Mouse (Mus musculus) MEL (cell line): Measurements from ENCODE around the gene Caml. TPM values are rescaled to one million over a fixed set of nuclear protein-coding genes. Genes with fewer than 3 reads are reported as not detected.

Experiments
- DNase-seq: peaks from one replicate; pipeline ENCODE4 v3.0.0; 2011; ENCODE audit warnings: low read depth, low spot score
- H3K27ac ChIP-seq: 2 replicates; pipeline ENCODE4 v1.5.1; 2012; ENCODE audit warnings: low read depth, mild to moderate bottlenecking, control low read depth, low read length, moderate library complexity; ENCODE audit not compliant: control insufficient read depth
- H3K27me3 ChIP-seq, 2 experiments: fragments of 150-350 bp in 1 of 2; sonication (generic) in 1 of 2; 2 replicates each; pipeline ENCODE4 v1.6.1; 2012; ENCODE audit warnings: low read length in 2 of 2, mild to moderate bottlenecking in 2 of 2, improper control_type of control experiment in 1 of 2, moderate library complexity in 1 of 2; ENCODE audit not compliant: insufficient read depth in 2 of 2, control insufficient read depth in 1 of 2
- H3K36me3 ChIP-seq, 2 experiments: 2 replicates each; pipeline ENCODE4 v1.6.1; 2012 to 2014; ENCODE audit warnings: low read length in 2 of 2, improper control_type of control experiment in 1 of 2, inconsistent platforms in 1 of 2, mild to moderate bottlenecking in 1 of 2; ENCODE audit not compliant: insufficient read depth in 2 of 2, control insufficient read depth in 1 of 2
- H3K4me1 ChIP-seq, 2 experiments: fragments of 150-350 bp in 1 of 2; sonication (generic) in 1 of 2; 2 replicates each; pipeline ENCODE4 v1.6.1; 2012; ENCODE audit warnings: low read length in 2 of 2, improper control_type of control experiment in 1 of 2, mild to moderate bottlenecking in 1 of 2; ENCODE audit not compliant: insufficient read depth in 2 of 2, control insufficient read depth in 1 of 2
- H3K4me3 ChIP-seq, 2 experiments: fragments of 150-350 bp in 1 of 2; sonication (generic) in 1 of 2; 2 replicates each; pipeline ENCODE4 v1.5.1; 2012; ENCODE audit warnings: low read depth in 2 of 2, low read length in 2 of 2, mild to moderate bottlenecking in 2 of 2, moderate library complexity in 2 of 2, control low read depth in 1 of 2, improper control_type of control experiment in 1 of 2; ENCODE audit not compliant: control insufficient read depth in 1 of 2, insufficient read depth in 1 of 2
- H3K79me2 ChIP-seq: 2 replicates; pipeline ENCODE4 v1.6.1; 2012; ENCODE audit warnings: mild to moderate bottlenecking, low read length, moderate library complexity; ENCODE audit not compliant: control insufficient read depth, poor library complexity, insufficient read depth
- H3K9ac ChIP-seq: 2 replicates; pipeline ENCODE4 v1.6.1; 2012; ENCODE audit warnings: low read depth, mild to moderate bottlenecking, control low read depth, low read length, moderate library complexity; ENCODE audit not compliant: control insufficient read depth, poor library complexity, severe bottlenecking
- H3K9me3 ChIP-seq: fragments of 150-350 bp; sonication (generic); replicated peaks from 2 replicates; pipeline ENCODE4 v1.6.1; 2012; ENCODE audit warnings: mild to moderate bottlenecking, low read length, improper control_type of control experiment, moderate library complexity; ENCODE audit not compliant: insufficient read depth
- EP300 ChIP-seq, 2 experiments: IDR thresholded peaks; 2 replicates each; pipeline ENCODE4 v1.6.1; 2011; ENCODE audit warnings: improper control_type of control experiment in 2 of 2, low read length in 2 of 2, low read depth in 1 of 2, mild to moderate bottlenecking in 1 of 2
- ETS1 ChIP-seq: IDR thresholded peaks from 2 replicates; pipeline ENCODE4 v1.6.1; 2012; ENCODE audit warnings: low read depth, mild to moderate bottlenecking, inconsistent platforms, low read length, improper control_type of control experiment, moderate library complexity
- MAFK ChIP-seq: IDR thresholded peaks from 2 replicates; pipeline ENCODE4 v1.6.1; 2011; ENCODE audit warnings: low read depth, mild to moderate bottlenecking, low read length, improper control_type of control experiment, borderline replicate concordance
- MAZ ChIP-seq: IDR thresholded peaks from 2 replicates; pipeline ENCODE4 v1.6.1; 2012; ENCODE audit warnings: low read depth, mild to moderate bottlenecking, inconsistent platforms, low read length, improper control_type of control experiment
- MEF2A ChIP-seq: IDR thresholded peaks from 2 replicates; pipeline ENCODE4 v1.6.1; 2014; ENCODE audit warnings: low read depth, mild to moderate bottlenecking, inconsistent platforms, low read length, improper control_type of control experiment; ENCODE audit not compliant: poor library complexity, insufficient replicate concordance, severe bottlenecking; ENCODE audit errors: extremely low read depth
- MYC ChIP-seq: IDR thresholded peaks from 2 replicates; pipeline ENCODE4 v1.6.1; 2011; ENCODE audit warnings: low read depth, mild to moderate bottlenecking, low read length, improper control_type of control experiment, moderate library complexity
- POLR2A ChIP-seq, 2 experiments: IDR thresholded peaks; 2 replicates each; pipeline ENCODE4 v1.6.1; 2011 to 2012; ENCODE audit warnings: low read length in 2 of 2, mild to moderate bottlenecking in 2 of 2, control low read depth in 1 of 2, improper control_type of control experiment in 1 of 2, low read depth in 1 of 2, moderate library complexity in 1 of 2; ENCODE audit not compliant: control insufficient read depth in 1 of 2, insufficient read depth in 1 of 2, poor library complexity in 1 of 2
- RAD21 ChIP-seq: IDR thresholded peaks from 2 replicates; pipeline ENCODE4 v1.6.1; 2011; ENCODE audit warnings: mild to moderate bottlenecking, low read depth, low read length, improper control_type of control experiment
- RCOR1 ChIP-seq: IDR thresholded peaks from 2 replicates; pipeline ENCODE4 v1.6.1; 2012; ENCODE audit warnings: low read depth, mild to moderate bottlenecking, inconsistent platforms, low read length, improper control_type of control experiment
- SIN3A ChIP-seq: IDR thresholded peaks from 2 replicates; pipeline ENCODE4 v1.6.1; 2012; ENCODE audit warnings: low read length, improper control_type of control experiment, inconsistent platforms
- USF2 ChIP-seq, 2 experiments: IDR thresholded peaks; 2 replicates each; pipeline ENCODE4 v1.6.1; 2011 to 2012; ENCODE audit warnings: improper control_type of control experiment in 2 of 2, low read length in 2 of 2, borderline replicate concordance in 1 of 2, inconsistent platforms in 1 of 2, low read depth in 1 of 2, mild to moderate bottlenecking in 1 of 2; ENCODE audit not compliant: insufficient read depth in 1 of 2
- ZMIZ1 ChIP-seq: IDR thresholded peaks from 2 replicates; pipeline ENCODE4 v1.6.1; 2012; ENCODE audit warnings: low read depth, mild to moderate bottlenecking, inconsistent platforms, low read length, improper control_type of control experiment, moderate library complexity
- ZNF384 ChIP-seq: IDR thresholded peaks from 2 replicates; pipeline ENCODE4 v1.6.1; 2012; ENCODE audit warnings: low read depth, mild to moderate bottlenecking, inconsistent platforms, low read length, improper control_type of control experiment
- polyA plus RNA-seq, 2 experiments: library from polyadenylated mRNA; stranded (reverse) in 1 of 2; unstranded in 1 of 2; fragments of >175 nt in 1 of 2; fragments of >200 nt in 1 of 2; gene quantifications; 2 replicates each; pipeline versions ENCODE4 v1.2.1 to v1.2.4; 2012; ENCODE audit warnings: low replicate concordance in 2 of 2, low read depth in 1 of 2; ENCODE audit not compliant: insufficient read length in 2 of 2, insufficient read depth in 1 of 2, missing spikeins in 1 of 2
- total RNA-seq: library from RNA; depleted of rRNA; stranded (reverse); fragments of 300-350 nt; gene quantifications from 2 replicates; pipeline ENCODE4 v1.2.3, GENCODE M21; 2012

Caml gene
- total and polyA plus RNA-seq, 3 experiments, result 42.5 to 47.1 TPM; not detected in 1

DNA sequence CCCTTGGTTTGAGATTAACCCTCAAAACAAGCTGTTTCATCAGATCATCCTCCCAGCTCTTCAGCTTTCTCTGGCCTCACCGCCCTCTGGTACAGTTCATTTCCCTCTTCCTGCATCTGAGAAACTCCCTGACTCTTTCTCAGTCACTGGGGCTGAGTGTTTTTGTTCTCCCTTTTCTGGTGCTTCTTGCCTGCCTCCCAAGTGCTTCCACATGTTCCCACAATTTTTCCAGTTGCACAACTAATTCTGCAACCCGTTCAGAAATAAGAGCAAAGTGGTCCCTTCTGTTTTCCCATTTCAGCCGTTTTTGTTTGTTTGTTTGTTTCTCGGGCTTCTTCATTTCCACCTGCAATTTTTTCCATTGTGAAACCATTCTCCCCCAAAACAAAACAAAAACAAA lies 44.7 kb upstream of the Caml start:
- H3K9me3 ChIP-seq, result no peaks in the 10 kb centered on the region
- no peak overlapping the region for H3K27ac ChIP-seq
- no peak for TF ChIP-seq MAFK
- no peak for TF ChIP-seq EP300 (IDR thresholded peaks at IDR 0.05; ENCODE audit: low read depth in 1 of 2, low read length in 2 of 2)
- no peak for TF ChIP-seq RCOR1
- TF ChIP-seq SIN3A, result no peak
- TF ChIP-seq ZNF384, result no peak
- no peak for TF ChIP-seq MYC
- no peak for TF ChIP-seq USF2 (IDR thresholded peaks at IDR 0.05; ENCODE audit: borderline replicate concordance in 1 of 2, insufficient read depth in 1 of 2, low read depth in 1 of 2, low read length in 2 of 2)
- no peak for TF ChIP-seq POLR2A (IDR thresholded peaks at IDR 0.05; ENCODE audit: control insufficient read depth in 1 of 2, insufficient read depth in 1 of 2, low read depth in 1 of 2, low read length in 2 of 2, poor library complexity in 1 of 2)
- no peak for TF ChIP-seq RAD21
- no peak for TF ChIP-seq ZMIZ1
- no peak for TF ChIP-seq ETS1
- no peak for TF ChIP-seq MAZ
- no peak for TF ChIP-seq MEF2A
- H3K9ac ChIP-seq, result no peak overlapping the region
- no peak for DNase-seq
- H3K4me3 ChIP-seq, result no peak overlapping the region
- H3K79me2 ChIP-seq, result no peaks in the 10 kb centered on the region
- H3K27me3 ChIP-seq, result no peaks in the 10 kb centered on the region; a peak in 2 of 4 replicates
- H3K4me1 ChIP-seq, result no peaks in the 10 kb centered on the region
- no peaks in the 10 kb centered on the region for H3K36me3 ChIP-seq

DNA sequence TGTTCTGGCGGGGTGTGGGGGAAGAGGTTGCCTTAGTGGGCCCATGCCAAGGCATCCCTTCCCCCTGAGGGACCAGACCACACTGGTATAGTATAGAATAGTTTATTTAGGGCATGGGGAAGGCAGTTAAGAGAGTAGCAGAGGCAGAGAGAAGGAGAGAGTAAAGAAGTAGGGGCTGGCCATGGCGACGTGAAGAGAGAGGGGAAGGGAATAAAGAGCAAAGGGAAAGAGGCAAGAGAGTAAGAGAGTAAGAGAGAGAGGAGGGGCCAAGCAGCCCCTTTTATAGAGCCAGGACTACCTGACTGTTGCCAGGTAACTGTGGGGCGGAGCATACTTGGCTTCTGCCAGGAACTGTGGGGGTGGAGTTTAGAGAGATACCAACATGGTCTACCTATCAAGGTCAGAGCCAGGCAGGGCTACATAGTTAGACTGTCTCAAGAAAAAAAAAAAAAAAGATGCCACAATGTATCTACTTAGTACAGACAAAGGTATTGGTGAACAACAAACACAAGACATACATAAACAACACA lies 30.8 kb upstream of the Caml start:
- no peak overlapping the region for H3K9ac ChIP-seq
- H3K27me3 ChIP-seq, result no peaks in the 10 kb centered on the region
- peaks cover 15% of the 10 kb centered on the region for H3K79me2 ChIP-seq
- H3K36me3 ChIP-seq, result peaks cover 6 to 13% of the 10 kb centered on the region in 2 experiments; a peak in 3 of 4 replicates
- 0 out of 2 replicates have a peak, but pooled peaks have one; percentile 6 for TF ChIP-seq ZNF384
- TF ChIP-seq USF2 (IDR thresholded peaks at IDR 0.05; ENCODE audit: borderline replicate concordance in 1 of 2, insufficient read depth in 1 of 2, low read depth in 1 of 2, low read length in 2 of 2), result no peak
- no peak overlapping the region for H3K4me3 ChIP-seq
- no peaks in the 10 kb centered on the region for H3K9me3 ChIP-seq
- no peak overlapping the region for H3K27ac ChIP-seq
- peak; percentile 29 for DNase-seq
- peaks cover 0 to 10% of the 10 kb centered on the region in 2 experiments; a peak in 1 of 4 replicates for H3K4me1 ChIP-seq
